Mouse (Mus musculus) brain, embryonic 14.5 days (tissue): ENCODE results near the gene Dusp22.

Source experiments
- CTCF ChIP-seq: fragments of 200-500 bp; IDR thresholded peaks from 2 replicates; pipeline ENCODE4 v1.5.1; 2012; ENCODE audit warnings: inconsistent platforms, mild to moderate bottlenecking, moderate library complexity, borderline replicate concordance; ENCODE audit not compliant: insufficient read depth, insufficient read length; ENCODE audit errors: extremely low read depth
- POLR2A ChIP-seq: fragments of 200-500 bp; IDR thresholded peaks from 2 replicates; pipeline ENCODE4 v1.6.1; 2012; ENCODE audit warnings: mild to moderate bottlenecking, inconsistent platforms, borderline replicate concordance; ENCODE audit not compliant: poor library complexity, insufficient read depth, insufficient read length, severe bottlenecking; ENCODE audit errors: extremely low read depth

- TF ChIP-seq POLR2A = no peak
- TF ChIP-seq CTCF = no peak
Measured at GRCm38 (mm10) chr13:30728155-30728554, 68.4 kb downstream of the Dusp22 start.
